Mouse (Mus musculus): ENCODE results near the gene Lpp. TPM values are rescaled to one million over a fixed set of nuclear protein-coding genes. Genes with fewer than 3 reads are reported as not detected.

Lpp gene
- polyA plus RNA-seq, 1 experiment from 2014 or later, result 65.1 TPM

- Histone ChIP-seq H3K27me3 (ENCODE audit: insufficient read depth, poor library complexity, severe bottlenecking) (no peaks in the 10 kb centered on the region), H3K9me3 (no peaks in the 10 kb centered on the region), H3K36me3 (no peaks in the 10 kb centered on the region; the same call in 1 of the 2 replicates), H3K27ac (peak overlapping the region; percentile 18; the same call in 1 of the 2 replicates), H3K4me3 (no peak overlapping the region), H3K4me1 (peaks cover 75% of the 10 kb centered on the region)
- DNase-seq (ENCODE audit: low spot score), result no peak
- WGBS, result 68% methylated on average over 4 of the region's 4 CpGs
These were observed 34.7 kb downstream of the Lpp start for GRCm38 (mm10) chr16:24428055-24428454.

- DNase-seq (ENCODE audit: low spot score), result no peak
- H3K27me3 ChIP-seq (ENCODE audit: insufficient read depth, poor library complexity, severe bottlenecking), result no peaks in the 10 kb centered on the region
- no peaks in the 10 kb centered on the region for H3K9me3 ChIP-seq
- H3K27ac ChIP-seq, result peak overlapping the region; percentile 18; the same call in 1 of the 2 replicates
- H3K4me1 ChIP-seq, result peaks cover 75% of the 10 kb centered on the region
- no peak overlapping the region for H3K4me3 ChIP-seq
- WGBS, result 76% methylated on average over 4 of the region's 4 CpGs
- no peaks in the 10 kb centered on the region; the same call in 1 of the 2 replicates for H3K36me3 ChIP-seq
These were observed 35.4 kb downstream of the Lpp start for GRCm38 (mm10) chr16:24428742-24429141.

- WGBS, result 25% methylated on average over 5 of the region's 5 CpGs
- Histone ChIP-seq H3K36me3 (no peaks in the 10 kb centered on the region; the same call in 1 of the 2 replicates), H3K9me3 (no peaks in the 10 kb centered on the region), H3K4me3 (no peak overlapping the region), H3K4me1 (peaks cover 75% of the 10 kb centered on the region), H3K27me3 (ENCODE audit: insufficient read depth, poor library complexity, severe bottlenecking) (no peaks in the 10 kb centered on the region), H3K27ac (0 out of 2 replicates have a peak overlapping the region, but pooled peaks have one; percentile 22)
- DNase-seq (ENCODE audit: low spot score), result no peak
These were observed 36.4 kb downstream of the Lpp start for GRCm38 (mm10) chr16:24429691-24430090.

DNA sequence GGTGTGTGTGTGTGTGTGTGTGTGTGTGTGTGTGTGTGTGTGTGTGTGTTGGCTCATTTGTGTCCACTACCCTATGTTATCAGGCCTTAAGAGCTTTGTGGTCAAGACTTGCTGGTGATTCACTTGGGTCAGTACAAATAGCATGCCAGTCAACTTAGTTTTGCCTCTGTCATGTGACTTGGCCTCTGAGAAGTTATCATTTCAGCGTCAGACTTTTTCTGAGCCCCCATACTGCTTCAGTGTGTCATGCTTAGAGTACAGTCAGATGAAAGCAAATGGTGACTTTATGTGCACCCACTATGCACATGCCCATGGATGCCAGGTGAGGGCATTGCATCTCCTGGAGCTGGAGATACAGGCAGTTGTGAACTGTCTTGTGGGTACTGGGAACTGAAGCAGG is 38.5 kb downstream of the Lpp start:
- no peak overlapping the region for H3K4me3 ChIP-seq
- no peaks in the 10 kb centered on the region; the same call in 1 of the 2 replicates for H3K36me3 ChIP-seq
- no peak for DNase-seq (ENCODE audit: low spot score)
- no peaks in the 10 kb centered on the region for H3K9me3 ChIP-seq
- peaks cover 81% of the 10 kb centered on the region for H3K4me1 ChIP-seq
- H3K27ac ChIP-seq, result no peak overlapping the region
- H3K27me3 ChIP-seq (ENCODE audit: insufficient read depth, poor library complexity, severe bottlenecking), result no peaks in the 10 kb centered on the region
- 84% methylated on average over 1 of the region's 1 CpGs for WGBS

GRCm38 (mm10) chr16:24433563-24433962 is 40.3 kb downstream of the Lpp start:
- H3K27me3 ChIP-seq (ENCODE audit: insufficient read depth, poor library complexity, severe bottlenecking), result no peaks in the 10 kb centered on the region
- H3K36me3 ChIP-seq, result no peaks in the 10 kb centered on the region; the same call in 1 of the 2 replicates
- DNase-seq (ENCODE audit: low spot score), result no peak
- H3K27ac ChIP-seq, result peak overlapping the region; percentile 86
- H3K9me3 ChIP-seq, result no peaks in the 10 kb centered on the region
- H3K4me3 ChIP-seq, result no peak overlapping the region
- peaks cover 85% of the 10 kb centered on the region for H3K4me1 ChIP-seq
- 12% methylated on average over 7 of the region's 7 CpGs for WGBS

DNA sequence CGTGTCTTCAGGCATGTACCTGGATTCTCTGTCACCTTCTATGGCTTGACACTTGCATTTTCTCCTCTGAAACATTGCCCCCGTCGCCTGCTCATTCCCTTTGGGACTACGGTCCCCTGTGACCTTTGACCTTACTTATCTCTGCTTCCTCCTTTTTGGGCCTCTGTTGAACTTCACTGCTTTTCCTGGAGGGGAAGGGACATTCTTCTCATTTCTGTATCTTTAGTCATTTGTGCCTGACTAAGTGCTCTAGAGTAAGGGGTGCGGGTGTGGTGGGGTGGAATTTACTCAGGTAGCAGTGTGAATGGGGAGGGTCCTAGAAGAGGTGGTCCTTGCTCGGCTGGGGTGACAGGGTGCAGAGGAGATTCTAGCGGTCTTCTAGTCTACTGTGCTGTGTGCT is 40.7 kb downstream of the Lpp start:
- no peak overlapping the region for H3K4me3 ChIP-seq
- no peaks in the 10 kb centered on the region for H3K9me3 ChIP-seq
- H3K27me3 ChIP-seq (ENCODE audit: insufficient read depth, poor library complexity, severe bottlenecking), result no peaks in the 10 kb centered on the region
- no peak for DNase-seq (ENCODE audit: low spot score)
- H3K27ac ChIP-seq, result peak overlapping the region; percentile 86
- no peaks in the 10 kb centered on the region for H3K36me3 ChIP-seq
- H3K4me1 ChIP-seq, result peaks cover 85% of the 10 kb centered on the region
- WGBS, result 15% methylated on average over 7 of the region's 7 CpGs

DNA sequence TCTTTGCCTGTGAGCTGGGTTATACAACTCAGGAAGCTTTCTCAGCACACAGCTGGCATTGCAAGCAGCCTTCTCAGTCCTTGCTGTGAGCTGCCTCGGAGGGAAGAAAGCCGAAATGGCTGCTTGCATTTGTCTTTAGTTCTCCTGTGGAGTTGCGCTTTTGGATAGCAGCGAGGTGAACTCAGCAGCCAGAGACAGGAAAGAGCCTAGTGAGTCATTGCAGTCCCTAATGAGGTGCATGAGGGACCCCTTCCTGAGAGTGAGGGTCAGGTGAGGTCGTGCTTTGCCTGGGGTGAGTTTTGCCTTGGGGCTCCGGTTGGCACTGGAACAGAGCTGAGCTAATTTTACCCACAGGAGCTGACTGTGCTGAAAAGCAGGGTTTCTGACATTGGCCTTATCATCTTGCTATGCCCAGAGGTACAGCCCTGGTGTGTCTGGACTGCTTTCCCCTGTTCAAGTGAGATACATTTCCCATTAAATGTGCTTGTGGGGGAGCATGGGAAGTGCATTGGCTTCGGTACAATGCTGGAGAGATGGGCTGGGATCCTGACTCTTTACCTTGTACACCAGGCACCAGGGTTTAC is 41.3 kb downstream of the Lpp start:
- H3K4me1 ChIP-seq, result peaks cover 85% of the 10 kb centered on the region
- 26% methylated on average over 7 of the region's 7 CpGs for WGBS
- peak overlapping the region; percentile 10 for H3K4me3 ChIP-seq
- H3K27me3 ChIP-seq (ENCODE audit: insufficient read depth, poor library complexity, severe bottlenecking), result no peaks in the 10 kb centered on the region
- no peak for DNase-seq (ENCODE audit: low spot score)
- H3K36me3 ChIP-seq, result no peaks in the 10 kb centered on the region
- peak overlapping the region; percentile 86 for H3K27ac ChIP-seq
- H3K9me3 ChIP-seq, result no peaks in the 10 kb centered on the region

GRCm38 (mm10) chr16:24435115-24435553 is 41.8 kb downstream of the Lpp start:
- Histone ChIP-seq H3K9me3 (no peaks in the 10 kb centered on the region), H3K27ac (peak overlapping the region; percentile 86)
- DNase-seq (ENCODE audit: low spot score), result no peak

GRCm38 (mm10) chr16:24438438-24438837 is 45.1 kb downstream of the Lpp start:
- no peak overlapping the region for H3K4me3 ChIP-seq
- no peaks in the 10 kb centered on the region for H3K9me3 ChIP-seq
- no peaks in the 10 kb centered on the region for H3K36me3 ChIP-seq
- no peak overlapping the region for H3K27ac ChIP-seq
- peaks cover 91% of the 10 kb centered on the region for H3K4me1 ChIP-seq
- 91% methylated on average over 4 of the region's 4 CpGs for WGBS
- H3K27me3 ChIP-seq (ENCODE audit: insufficient read depth, poor library complexity, severe bottlenecking), result no peaks in the 10 kb centered on the region
- DNase-seq (ENCODE audit: low spot score), result no peak

More at GRCm38 (mm10) chr16:24435115-24435553, 41.8 kb downstream of the Lpp start:
- H3K27me3 ChIP-seq (ENCODE audit: insufficient read depth, poor library complexity, severe bottlenecking), result no peaks in the 10 kb centered on the region
- H3K4me3 ChIP-seq, result peak overlapping the region; percentile 10; the same call in 1 of the 2 replicates
- peaks cover 83% of the 10 kb centered on the region for H3K4me1 ChIP-seq
- WGBS, result 40% methylated on average over 6 of the region's 6 CpGs
- no peaks in the 10 kb centered on the region for H3K36me3 ChIP-seq

DNA sequence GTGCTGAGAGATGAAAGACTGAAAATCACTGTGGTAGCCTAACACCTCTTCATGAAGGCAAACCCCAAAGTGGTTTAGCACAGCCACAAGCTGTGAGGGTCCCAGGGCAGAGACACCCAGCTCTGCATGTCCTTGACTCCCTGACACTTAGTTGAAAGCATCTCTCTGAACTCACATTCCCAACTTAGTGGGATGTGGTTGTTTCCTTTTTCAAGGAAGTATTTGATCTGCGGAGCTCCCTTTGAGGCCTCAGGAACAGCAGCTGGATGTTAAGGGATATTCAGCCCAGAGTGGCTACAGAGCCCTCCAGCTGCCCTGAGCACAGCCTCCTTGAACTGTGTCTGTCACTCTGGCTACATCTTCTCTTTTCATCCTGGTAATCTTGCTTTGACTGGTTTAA is 48.0 kb downstream of the Lpp start:
- Histone ChIP-seq H3K27me3 (ENCODE audit: insufficient read depth, poor library complexity, severe bottlenecking) (no peaks in the 10 kb centered on the region), H3K4me1 (peaks cover 81% of the 10 kb centered on the region), H3K9me3 (no peaks in the 10 kb centered on the region), H3K27ac (peak overlapping the region; percentile 42; the same call in 1 of the 2 replicates), H3K36me3 (peaks cover 19% of the 10 kb centered on the region), H3K4me3 (no peak overlapping the region)
- DNase-seq (ENCODE audit: low spot score), result no peak
- WGBS, result 21% methylated on average over 1 of the region's 1 CpGs

- WGBS, result 63% methylated on average over 5 of the region's 5 CpGs
- H3K36me3 ChIP-seq, result peaks cover 20% of the 10 kb centered on the region
- H3K9me3 ChIP-seq, result no peaks in the 10 kb centered on the region
- no peaks in the 10 kb centered on the region for H3K27me3 ChIP-seq (ENCODE audit: insufficient read depth, poor library complexity, severe bottlenecking)
- no peak overlapping the region for H3K4me3 ChIP-seq
- DNase-seq (ENCODE audit: low spot score), result no peak
- peaks cover 74% of the 10 kb centered on the region for H3K4me1 ChIP-seq
- H3K27ac ChIP-seq, result peak overlapping the region; percentile 62
These were observed 49.3 kb downstream of the Lpp start for GRCm38 (mm10) chr16:24442500-24443122.

- H3K4me1 ChIP-seq, result peaks cover 74% of the 10 kb centered on the region
- no peak for DNase-seq (ENCODE audit: low spot score)
- H3K4me3 ChIP-seq, result no peak overlapping the region
- peak overlapping the region; percentile 62 for H3K27ac ChIP-seq
- H3K9me3 ChIP-seq, result no peaks in the 10 kb centered on the region
- WGBS, result 64% methylated on average over 7 of the region's 7 CpGs
- peaks cover 20% of the 10 kb centered on the region for H3K36me3 ChIP-seq
- H3K27me3 ChIP-seq (ENCODE audit: insufficient read depth, poor library complexity, severe bottlenecking), result no peaks in the 10 kb centered on the region
These were observed 49.8 kb downstream of the Lpp start for GRCm38 (mm10) chr16:24443123-24443515.

GRCm38 (mm10) chr16:24443555-24443954 is 50.2 kb downstream of the Lpp start:
- 61% methylated on average over 5 of the region's 5 CpGs for WGBS
- no peak overlapping the region for H3K4me3 ChIP-seq
- no peaks in the 10 kb centered on the region for H3K9me3 ChIP-seq
- 0 out of 2 replicates have a peak overlapping the region, but pooled peaks have one; percentile 52 for H3K27ac ChIP-seq
- peaks cover 74% of the 10 kb centered on the region for H3K4me1 ChIP-seq
- H3K36me3 ChIP-seq, result peaks cover 20% of the 10 kb centered on the region
- DNase-seq (ENCODE audit: low spot score), result no peak
- no peaks in the 10 kb centered on the region for H3K27me3 ChIP-seq (ENCODE audit: insufficient read depth, poor library complexity, severe bottlenecking)
